Mouse (Mus musculus): ENCODE results near the gene Raver1.

GRCm38 (mm10) chr9:21037481-21037891 lies 54.3 kb downstream of the Raver1 start:
- TF ChIP-seq CTCF (IDR thresholded peaks at IDR 0.05; ENCODE audit: control insufficient read depth, insufficient read depth, insufficient read length) (no peak), MYOD1 (IDR thresholded peaks at IDR 0.05; ENCODE audit: control insufficient read depth, insufficient read length, low read depth) (no peak), MAX (IDR thresholded peaks at IDR 0.05) (no peak), FOSL1 (IDR thresholded peaks at IDR 0.05; ENCODE audit: insufficient read depth, low read length, poor library complexity, severe bottlenecking) (no peak), CEBPB (IDR thresholded peaks at IDR 0.05; ENCODE audit: low read depth) (no peak), MYOG (IDR thresholded peaks at IDR 0.05; ENCODE audit: control insufficient read depth, extremely low read depth, insufficient read length) (no peak)
